Mouse (Mus musculus): ENCODE data around the gene Ovch2.

The Ovch2 gene

DNA sequence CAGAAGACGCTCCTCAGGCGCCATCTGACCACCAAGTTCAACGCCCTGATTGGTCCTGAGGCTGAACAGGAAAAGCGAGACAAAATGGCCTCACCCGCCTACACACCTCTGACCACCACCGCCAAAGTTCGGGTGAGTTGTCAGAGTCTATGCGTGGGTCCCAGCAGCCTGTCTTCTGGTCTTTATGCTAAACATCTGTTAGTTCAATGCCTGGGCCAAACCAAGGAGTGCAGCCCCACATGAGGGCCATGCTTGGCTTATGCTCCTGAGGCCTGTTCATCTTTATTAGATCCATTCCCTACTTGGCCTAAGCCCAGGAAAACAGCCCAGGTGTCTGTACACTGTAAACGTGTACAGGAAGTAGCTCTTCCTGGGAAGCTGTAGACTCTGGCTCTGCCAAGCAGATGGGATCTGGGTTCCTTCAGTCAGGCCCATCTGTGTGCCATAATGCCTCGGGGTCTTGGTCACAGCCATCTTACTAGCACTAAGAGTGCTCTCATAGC is 58.0 kb downstream of the Ovch2 start:
- no peak for DNase-seq

DNA sequence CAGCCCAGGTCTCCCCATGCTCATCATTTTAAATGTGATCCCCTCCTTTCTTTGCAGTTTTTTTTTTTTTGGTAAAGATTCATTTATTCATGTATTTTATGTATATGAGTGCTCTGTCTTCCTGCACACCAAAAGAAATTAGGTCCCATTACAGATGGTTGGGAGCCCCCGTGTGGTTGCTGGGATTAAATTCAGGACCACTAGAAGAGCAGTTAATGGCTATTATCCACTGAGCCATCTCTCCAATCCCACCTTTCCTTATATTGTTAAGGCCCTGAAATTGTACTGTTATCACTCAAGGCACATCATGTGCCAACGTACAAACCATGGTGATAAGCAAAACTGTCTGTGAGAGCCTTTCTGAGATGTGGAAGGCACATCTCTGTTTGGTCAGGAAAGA is 62.3 kb downstream of the Ovch2 start:
- peak; percentile 49 for DNase-seq

DNA sequence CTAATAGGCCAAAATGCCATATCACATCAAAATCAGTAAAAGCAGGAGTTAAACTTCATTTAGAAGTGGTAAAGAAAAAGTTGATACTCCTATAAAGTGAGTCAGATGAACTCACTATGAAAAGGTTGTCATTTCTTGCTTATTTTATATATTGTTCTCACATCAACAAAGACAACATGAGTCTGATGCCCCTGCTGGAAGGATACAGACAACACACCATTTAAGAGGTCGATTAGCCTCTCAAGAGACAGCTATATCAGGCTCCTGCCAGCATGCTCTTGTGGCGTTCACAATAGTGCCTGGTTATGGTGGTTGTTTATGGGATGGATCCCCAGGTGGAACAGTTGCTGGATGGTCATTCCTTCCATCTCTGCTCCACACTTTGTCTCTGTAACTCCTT is 67.8 kb downstream of the Ovch2 start:
- DNase-seq: no peak
